Mouse (Mus musculus) cerebellum, adult (tissue): ENCODE results near the gene Ssr1.

ENCODE experiments used
- ATAC-seq: cut with Nextera tagmentation; 2 replicates; pipeline ENCODE4 v1.9.2; 2017; ENCODE audit warnings: mild to moderate bottlenecking, moderate library complexity, mixed read lengths; ENCODE audit not compliant: insufficient number of reproducible peaks, low FRiP score, low TSS enrichment

Gene Ssr1

DNA sequence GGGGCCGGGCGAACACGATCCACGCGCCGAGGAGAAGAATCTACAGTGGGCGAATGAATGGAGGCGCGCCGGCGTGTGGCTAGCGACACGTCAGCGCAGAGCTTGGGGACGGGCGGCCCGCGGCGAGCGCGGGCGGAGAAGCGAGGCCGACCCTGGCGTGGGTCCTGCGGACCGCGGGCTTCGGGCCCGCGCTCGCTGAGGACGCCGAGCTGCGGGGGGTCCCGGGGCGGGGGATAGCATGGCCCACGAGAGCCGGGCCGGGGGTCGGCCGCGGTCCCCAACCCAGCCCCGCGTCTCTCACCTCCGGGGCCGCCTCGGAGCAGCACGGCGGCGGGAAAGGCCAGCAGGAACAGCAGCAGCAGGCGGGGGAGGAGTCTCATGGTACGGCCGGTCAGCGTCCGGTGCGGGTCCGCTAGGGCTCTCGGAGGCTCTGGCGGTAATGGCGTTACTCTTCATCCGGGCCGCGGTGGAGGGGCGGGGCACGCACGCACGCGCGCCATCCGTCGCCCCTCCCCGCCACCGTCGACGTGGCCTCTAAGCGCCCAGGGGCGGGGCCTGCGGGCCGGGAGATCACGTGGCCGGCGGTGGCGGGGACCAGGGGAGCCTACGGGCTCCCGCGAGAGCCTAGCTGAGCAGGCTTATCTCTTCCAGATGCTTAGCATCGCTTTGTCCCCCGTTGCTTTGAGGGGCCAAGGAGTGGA is at the start of gene Ssr1:
TSS of gene Ssr1 (minus strand) at position 514 of the 701 bp plus-strand sequence.
- ATAC-seq = peak; percentile 96

DNA sequence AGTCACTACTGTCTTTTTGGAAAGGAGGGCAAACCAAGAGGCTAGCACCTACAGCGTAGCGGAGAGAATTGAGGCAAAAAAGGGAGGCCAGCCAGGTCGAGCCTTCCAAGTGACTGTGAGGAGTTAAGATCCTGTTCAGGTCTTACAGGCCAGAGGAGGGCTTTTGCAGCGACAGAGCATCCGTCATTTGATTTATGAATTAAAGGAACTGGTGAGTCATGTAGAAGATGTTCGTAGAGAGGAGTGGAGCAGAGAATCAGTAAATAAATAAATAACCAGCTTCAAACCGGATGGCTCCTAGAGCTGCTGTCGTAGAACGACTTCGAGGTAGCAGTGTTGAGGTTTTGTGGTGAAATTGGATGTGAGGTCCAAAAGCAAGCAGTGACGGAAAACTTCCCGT is 43.8 kb upstream of the Ssr1 start:
- ATAC-seq = no peak

DNA sequence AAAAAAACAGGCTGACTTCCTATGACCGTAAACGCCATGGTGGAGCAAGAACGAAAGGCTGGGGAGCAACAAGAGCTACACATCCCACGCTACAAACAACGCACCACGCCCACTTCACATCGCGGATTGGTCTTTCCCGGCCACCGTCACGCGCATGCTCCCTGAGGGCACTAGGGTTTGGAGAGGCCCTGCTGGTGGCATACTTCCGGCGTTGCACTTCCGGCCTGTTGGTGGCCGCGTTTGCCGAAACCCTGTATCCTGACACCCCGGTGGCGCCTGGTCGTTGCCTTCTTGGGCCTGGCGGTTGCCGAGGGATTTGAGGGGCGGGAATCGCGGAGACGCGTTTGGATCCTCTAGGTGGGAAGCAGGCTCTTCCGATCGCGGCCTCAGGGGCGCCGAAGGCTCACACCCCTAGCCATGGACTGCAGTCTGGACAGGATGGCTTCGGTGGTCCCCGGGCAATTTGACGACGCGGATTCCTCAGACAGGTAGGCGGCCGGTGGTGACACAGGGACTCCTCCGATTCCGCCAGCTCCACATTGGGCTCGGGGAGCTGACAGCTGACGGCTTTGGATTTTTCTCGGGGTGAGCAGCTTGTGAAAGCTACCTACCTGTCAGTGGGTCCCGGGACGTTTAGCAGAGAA is 43.1 kb upstream of the Ssr1 start, which contains the start of gene Cage1:
TSS of gene Cage1 (minus strand) at position 26 of the 644 bp plus-strand sequence.
- ATAC-seq = peak; percentile 94

DNA sequence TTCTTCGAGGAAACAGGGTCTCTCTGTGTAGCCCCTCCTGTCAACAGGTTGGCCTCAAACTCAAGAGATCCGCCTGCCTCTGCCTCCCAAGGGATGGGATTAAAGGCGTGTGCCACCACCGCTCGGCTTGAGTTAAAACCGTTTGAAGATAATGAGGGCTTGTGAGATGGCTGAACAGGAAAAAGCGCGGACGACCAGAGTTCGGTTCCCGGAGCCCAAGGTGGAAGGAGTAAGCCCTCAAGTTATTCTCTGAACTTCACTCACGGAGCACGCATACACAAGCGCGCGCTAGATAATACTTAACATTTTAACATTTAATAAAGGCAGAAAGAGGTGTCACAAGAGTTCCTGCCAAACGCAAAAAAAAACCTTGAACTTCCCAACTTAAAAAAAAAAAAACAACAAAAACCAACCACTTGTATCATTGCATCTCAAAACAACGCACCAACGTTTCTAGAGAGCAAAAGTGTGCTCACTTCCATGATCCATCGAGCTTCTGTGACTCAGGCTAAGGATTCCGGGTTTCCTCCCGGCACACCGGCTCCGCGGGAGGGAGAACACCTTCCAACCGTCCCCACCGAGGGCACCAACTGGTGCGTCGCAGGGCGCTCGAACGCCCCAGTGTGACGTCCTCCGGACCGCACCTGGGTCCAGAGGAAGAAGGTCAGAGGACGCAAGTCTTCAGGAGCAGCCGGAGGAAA is 42.5 kb upstream of the Ssr1 start, which contains the start of gene Riok1:
TSS of gene Riok1 (plus strand) at position 653 of the 701 bp plus-strand sequence.
- ATAC-seq = peak; percentile 67

DNA sequence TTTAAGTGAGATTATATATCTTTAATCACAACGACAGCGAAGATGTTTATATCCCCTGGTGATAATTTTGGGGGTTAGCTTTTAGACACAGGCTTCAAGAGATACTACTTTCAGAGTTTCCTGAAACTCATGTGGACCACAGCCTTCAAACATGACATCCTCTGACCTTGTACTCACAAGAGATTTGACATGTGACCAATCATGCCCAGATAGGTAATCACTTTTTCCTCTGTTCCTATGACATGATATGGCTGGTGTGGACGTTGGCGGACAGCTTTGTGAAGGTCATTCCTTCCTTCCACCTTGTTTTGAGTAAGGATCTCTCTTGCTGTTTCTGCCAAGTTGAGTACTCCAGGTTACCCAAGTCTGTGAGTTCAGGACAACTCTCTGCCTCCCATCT is 34.4 kb upstream of the Ssr1 start:
- ATAC-seq = no peak

DNA sequence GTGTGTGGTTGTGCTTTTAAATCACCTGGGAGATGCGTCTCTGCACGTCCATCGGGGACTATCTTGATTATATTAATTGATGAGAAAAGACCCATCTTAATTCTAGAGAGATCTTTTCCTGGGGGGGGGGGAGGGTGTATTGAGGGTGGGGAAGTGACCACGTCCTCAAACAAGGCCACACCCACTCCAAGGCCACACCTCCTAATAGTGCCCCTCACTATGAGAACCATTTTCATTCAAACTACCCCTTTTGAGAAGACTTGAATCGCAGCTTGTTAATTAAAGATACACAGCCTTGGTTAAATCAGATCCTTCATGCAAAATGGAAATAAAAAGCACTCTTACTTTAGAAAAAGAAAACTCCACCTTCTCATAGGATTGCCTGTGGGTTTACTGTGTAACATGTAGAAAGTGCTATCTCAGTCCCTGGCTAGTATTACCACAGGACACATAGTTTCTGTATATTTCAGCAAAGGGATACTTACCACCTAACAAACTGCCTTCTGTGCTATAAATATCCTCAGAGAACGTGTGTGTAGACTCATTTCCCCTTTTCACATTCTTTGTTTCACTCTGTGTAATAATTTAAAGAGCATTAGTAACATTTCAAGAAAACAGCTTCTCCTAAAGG is 33.7 kb upstream of the Ssr1 start:
- no peak for ATAC-seq

DNA sequence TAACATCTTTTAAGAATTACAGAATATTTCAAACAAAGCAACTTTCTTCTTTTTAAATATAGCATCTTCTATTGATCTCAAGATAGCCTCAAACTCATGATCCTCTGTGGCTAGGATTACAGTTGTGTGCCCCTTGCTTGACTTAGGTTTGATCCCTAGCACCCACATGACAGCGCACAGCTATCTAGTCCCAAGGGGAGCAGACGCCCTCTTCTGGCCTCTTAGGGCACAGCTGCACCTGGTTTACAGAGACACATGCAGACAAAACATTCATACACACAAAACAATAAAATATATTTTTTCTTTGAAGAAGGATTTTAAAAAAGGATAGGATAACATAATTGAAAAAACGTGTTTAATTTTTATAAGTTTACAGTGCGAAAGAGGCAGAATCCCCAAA is 31.9 kb upstream of the Ssr1 start:
- no peak for ATAC-seq

DNA sequence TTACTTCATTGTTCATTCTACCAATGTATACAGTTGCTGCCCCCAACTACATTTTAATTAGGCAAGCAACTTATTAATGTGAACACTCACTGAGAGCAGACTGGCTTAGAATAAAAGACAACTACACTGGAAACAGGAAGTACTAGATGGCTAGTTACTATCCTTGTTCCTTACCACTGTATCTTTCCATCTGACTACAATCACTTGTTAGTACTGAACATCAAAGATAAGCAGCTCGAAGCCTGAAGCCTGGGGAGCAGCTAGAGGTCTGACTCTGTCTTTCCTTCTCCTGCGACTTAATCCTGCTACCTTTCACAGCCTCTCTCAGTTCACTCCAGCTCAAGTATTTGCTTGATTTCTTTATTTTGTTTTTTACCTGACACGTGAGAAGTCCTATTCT is 24.8 kb upstream of the Ssr1 start:
- no peak for ATAC-seq

DNA sequence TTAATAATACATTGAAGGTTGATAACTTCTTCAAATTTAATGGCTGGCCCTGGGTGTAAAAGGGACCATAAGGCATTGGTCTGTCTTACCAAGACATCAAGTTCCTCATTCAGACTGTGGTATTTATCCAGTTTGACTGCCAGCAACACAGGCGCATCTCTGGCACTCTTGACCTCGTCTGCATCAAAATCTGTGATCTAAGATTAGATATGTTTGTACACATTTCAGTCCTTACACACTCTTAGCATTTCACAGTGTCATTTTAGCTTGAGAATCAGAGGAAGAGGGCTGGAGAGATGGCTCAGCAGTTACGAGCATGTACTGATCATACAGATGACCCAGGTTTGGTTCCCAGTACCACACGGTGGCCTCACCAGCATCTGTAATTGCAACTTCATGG is 21.6 kb upstream of the Ssr1 start:
- no peak for ATAC-seq

DNA sequence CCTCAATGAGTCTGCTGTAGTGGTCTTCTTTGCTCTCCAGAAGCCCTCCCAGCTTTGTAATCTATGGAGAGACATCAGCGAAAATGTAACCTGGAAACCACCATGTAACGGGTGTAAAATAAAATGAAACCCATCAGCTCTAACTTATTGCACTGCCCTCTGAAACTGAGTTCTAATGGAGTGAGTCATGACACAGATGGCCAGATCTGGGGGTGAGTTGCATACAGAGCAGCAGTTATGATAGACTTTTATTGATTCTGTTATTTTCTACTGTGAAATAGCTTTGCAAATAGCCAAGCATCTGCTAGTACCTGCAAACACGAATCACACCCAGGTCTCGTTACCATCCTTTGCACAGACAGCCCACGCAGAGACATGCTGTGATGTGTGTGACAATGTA is 18.4 kb upstream of the Ssr1 start:
- no peak for ATAC-seq

DNA sequence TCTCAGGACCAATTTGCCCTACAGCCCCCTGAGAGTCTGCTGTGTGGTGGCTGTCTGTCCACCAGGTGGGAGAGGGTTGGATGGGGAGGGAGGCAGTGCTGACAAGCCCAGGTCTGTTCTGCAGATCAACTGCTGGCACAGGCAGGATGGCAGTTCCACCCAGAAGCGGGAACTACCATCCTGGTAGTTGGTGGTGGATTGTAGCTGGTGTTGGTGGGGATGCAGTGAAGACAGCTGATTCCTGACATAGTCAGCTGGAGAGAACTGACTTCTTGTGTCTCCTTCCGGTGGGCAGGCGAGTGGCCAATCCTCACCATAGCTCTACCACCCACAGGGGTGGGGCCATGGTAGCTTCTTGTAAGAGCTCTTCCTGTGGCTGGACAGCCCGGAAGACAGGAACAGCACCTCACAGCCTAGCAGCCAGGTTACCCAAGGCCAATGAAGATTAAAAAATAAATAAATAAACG is 16.5 kb upstream of the Ssr1 start:
- no peak for ATAC-seq

DNA sequence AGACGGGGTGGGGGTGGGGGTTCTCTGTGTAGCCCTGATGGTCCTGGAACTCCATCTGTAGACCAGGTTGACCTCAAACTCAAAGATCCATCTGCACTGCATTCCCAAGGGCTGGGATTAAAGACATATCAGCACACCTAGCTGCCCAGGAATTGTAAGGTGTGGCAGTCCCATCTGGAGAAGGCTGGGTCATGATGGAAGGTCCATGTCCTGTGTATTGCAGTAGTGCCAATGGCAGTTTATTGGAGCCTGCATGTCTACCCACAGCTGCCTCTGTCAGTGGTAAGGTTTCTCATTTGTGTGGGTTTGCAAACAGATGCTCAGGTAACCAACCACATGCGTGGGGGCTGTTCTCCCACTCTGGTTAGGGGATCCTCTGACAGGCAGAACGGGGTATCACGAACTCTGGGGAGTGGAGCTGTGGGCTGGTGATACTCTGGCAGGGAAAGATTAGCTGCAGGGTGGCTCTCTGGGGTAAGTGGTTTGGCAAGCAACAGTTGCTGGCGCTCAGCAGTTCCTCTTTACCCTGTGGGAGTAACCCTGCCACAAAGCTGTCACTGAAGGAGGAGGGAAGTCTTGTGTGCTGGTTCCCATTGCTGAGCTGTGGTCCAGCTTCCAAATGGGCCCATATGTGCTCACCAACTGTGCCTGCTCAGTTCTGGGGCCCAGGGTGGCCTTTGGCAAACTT is 15.8 kb upstream of the Ssr1 start:
- ATAC-seq = no peak

DNA sequence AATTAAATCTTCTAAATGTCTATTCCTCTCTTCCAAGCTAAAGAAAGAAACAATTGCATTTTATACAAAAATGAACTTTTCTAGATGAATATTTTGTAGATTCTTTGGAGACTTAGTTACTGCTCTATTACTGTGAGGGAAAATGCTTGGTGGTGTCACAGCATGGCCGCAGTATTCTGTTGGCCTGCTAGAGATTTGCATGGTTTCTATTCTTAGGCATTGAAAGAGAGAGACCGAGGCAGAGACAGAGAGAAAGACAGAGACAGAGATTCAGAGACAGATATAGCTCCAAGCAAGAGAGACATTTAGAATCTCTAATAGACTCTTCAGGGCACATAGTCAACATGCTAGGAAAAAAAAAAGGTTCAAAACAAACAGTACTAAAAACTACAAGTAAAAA is 14.0 kb upstream of the Ssr1 start:
- no peak for ATAC-seq

DNA sequence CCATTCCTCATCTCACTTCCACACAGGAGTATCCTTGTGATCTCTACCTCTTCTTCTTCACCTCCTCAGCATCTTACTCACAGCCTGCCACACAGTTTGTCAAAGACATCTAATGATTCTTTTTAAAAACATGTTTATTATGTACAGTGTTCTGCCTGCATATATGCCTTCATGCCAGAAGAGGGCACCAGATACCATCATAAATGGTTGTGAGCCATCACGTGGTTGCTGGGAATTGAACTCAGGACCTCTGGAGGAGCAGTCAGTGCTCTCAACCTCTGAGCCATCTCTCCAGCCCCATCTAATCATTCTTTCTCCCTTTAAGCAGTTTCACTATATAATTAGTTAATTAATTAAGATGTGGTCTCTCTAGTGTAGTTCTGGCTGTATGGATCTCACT is 8.4 kb upstream of the Ssr1 start:
- no peak for ATAC-seq

DNA sequence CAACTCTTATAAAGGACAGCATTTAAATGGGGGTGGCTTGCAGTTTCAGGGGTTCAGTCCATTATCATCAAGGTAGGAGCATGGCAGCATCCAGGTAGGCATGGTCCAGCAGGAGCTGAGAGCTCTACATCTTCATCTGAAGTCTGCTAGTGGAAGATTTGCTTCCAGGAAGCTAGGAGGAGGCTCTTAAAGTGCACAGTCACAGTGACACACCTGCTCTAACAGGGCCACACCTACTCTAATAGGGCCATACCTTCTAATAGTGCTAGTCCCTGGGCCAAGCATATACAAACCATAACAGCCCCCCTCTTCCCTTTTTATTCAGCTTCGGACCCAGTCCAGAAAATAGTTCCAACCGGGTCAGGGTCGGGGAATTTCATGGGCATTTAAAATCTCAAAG is 5.7 kb upstream of the Ssr1 start:
- no peak for ATAC-seq

DNA sequence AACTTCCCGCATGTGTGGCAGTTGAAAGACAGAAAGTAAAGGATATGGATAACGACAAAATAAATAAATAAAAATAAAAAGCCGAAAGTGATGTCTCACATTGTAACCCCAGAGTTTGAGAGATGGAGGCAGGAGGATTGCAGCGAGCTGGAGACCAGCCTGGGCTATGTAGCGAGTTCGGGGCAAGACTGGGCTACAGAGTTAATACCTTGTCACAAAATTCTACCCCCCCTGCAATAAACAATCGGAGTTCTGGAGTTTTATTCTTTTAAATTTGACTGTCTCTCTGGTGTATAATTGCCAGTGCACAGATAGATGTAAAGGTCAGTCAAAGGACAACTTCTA is 360 bp upstream of the Ssr1 start:
- ATAC-seq = no peak; the same call in 1 of the 2 replicates

DNA sequence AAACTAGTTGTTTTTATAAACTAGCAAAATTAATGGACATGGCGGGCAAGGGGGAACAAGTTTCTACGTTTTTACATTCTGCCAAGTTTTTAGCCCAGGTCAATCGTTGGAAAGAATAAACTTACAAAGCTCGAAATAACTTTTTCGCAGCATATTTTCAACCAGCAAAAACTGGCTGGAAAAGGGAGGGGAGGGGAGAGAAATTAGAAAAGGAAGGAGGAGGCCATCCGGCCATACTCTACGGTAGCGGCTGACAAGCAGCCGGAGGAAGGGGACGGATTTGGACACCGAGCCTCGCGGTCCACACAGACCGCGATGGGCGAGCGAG is 677 bp downstream of the Ssr1 start:
- ATAC-seq = no peak

DNA sequence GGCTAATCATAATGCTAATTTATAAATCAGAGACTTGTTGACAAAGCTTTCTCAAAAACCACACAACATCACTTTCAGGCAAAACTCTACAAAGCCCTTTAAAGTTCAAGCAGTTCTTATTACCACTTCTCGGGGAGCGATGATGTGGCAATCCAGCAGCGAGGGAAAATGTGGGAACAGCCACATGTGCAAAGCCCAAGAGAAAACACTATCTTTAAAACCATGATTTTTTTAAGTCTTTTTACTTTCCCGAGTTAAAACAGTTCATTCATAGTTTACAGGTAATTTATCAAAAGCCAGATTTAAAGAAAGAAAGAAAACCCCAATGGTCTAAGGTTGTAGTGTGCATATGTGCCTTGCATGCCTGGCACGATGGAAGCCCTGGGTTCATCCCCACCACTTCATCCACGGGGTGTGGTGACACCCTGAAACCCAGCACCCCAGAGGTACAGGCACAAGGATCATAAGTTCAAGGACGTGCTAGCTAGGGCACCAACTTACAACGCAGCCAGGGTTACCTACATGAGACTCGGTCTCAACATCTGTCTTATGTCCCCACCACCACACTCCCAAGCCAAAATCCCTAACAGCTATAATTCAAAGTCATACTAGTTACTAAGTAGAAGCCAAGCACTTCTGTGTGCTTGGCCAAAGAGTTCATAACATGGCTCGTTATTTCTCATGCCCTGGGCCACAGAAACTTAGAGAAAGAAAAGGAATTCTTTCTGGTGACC is 1.2 kb downstream of the Ssr1 start:
- no peak for ATAC-seq

DNA sequence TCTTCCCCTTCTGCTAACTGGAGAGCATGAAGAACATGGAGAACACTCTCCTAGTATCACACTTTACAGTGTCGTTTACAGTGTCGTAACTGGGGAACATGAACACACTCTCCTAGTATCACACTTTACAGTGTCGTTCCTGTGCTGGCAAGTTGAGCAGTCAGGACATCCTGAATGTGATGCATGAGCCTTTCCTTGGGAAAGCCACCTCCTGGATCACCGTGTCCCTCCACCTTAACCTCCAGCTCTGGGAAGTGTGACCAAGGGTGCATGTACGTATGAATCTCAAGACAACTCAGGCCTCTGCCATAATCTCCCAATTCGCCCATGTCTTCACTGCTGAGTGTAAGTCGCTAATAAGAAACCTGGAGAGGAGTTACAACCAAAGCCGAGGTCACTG is 4.3 kb downstream of the Ssr1 start:
- no peak for ATAC-seq

DNA sequence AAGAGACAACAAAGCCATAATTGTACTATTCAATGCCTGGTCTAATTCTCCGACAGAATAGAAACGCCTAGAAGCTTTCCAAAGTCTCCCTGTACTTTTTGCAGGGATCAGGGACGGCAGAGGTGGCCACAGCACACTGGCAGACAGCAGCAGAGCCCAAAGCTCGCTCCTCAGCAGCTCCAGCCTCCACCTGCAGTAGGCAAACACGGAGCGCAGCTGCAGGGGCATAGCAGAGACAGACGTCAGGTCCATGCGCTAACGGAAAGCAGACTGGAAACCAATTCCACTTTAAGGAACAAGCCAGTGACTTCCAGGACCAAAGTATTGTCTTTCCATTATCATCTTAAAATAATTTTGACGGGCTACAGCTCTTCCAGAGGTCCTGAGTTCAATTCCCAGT is 7.9 kb downstream of the Ssr1 start:
- no peak for ATAC-seq
